Mouse (Mus musculus): Measurements from ENCODE around the gene Lcor.

Lcor gene

DNA sequence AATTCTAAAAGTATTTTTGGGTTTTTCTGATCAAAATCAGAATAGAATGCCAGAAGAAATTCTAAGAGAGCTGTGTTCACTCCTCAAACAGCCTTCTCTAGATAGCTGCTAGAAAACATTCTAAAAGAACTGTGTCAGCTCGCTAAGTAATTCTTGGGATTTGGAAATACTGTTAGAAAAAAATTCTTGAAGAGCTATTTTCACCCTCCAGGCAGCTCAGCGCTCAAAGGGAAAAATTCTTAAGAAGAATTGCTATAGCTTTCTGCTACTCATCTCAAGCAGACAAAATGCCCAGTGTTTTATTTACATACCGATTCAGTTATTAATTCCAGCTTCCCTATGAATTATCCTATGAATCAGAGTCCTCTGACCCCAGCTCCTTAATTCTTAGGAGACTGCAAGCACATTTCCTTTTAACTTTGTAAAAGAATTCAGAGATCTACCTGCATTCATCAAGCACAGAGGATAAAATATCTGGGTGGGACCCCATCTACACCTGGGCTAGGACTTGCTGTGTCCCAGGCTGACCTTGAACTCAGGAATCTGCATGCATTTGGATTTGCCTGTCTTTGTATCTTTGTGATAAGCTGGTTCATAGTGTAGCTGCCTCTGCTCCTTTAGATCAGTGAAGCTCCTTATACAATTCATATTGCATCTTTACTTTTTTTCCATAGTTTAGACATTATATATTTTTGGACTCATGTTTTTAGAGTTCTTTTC lies 5.7 kb upstream of the Lcor start:
- DNase-seq = no peak

DNA sequence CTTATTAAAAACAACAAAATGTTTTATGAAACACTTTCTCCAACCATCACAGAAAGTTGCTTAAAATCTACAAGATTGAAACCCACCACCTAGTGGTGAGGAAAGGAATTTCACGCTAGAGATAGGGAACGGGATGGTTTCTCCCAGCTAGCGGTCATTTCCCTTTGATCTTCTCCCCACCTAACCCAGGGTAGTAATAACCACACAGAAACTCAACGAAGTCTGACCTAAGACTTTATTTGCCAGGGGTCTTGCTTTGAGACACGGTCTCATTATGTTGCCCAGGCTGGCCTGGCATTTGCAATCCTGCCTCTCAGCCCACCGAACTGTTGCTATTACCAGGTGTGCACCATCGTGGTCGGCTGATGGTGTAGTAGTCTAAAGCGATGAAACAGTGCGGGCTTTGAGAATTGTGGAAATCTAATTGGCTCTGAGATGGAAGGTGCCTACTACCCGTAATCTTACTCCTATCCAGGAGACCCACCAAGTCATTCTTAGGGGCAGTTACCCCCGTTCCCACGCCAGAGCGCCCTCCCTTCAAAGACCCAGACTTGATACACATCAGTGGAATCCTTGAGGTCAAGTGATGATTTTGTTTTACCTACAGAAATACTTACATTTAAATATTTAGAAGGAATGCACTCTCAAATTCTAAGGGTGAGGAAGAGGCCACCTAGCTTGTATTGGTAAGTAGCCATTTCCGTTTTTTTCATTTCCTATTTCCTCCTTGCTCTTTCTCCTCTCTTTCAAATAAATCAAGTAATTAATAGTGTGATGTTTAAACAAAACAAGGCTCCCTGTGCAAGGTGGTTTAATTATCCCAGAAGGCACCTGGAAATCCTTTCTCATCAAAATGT lies 1.2 kb upstream of the Lcor start:
- DNase-seq = peak; percentile 43

DNA sequence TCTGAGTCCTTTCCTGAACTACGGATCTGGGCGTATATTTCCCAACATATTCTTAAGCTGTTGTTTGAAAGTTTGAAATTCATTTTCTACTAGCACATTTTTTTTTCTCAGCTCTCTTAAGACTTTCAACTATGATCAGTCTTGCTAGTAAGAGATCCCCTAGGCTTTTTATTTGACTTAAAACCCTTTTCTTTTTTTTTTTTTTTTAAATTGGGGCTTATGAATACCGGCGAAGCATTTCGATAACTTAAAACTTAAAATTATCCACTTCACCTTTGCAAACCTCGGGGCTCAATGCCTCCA lies 599 bp upstream of the Lcor start:
- no peak for DNase-seq

DNA sequence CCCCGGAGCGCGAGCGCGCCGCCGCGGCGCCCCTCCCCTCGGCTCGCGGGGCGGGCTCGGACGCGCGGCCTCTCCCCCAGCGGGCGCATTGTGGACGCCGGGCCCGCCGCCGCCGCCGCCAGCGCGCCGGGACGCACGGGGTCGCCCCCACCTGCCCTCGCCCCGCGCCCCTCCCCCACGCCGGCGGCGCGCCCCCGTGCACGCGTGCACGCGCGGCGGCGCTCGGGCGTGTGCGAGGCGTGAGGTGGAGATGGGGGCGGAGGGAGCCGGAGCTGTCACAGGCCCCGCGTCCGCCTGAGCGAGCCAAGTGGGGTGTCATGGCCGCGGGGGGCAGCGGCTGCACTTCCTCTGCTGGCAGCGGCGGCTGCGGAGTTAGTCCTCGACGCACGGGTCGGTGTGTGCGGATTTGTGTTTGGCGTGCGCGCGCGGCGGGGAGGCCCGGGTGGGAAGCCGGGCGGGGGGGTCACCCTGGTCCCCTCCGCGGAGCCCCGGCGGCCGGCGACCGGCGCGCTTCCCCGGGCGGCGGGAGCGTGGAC lies 540 bp downstream of the Lcor start:
- DNase-seq = peak; percentile 81

DNA sequence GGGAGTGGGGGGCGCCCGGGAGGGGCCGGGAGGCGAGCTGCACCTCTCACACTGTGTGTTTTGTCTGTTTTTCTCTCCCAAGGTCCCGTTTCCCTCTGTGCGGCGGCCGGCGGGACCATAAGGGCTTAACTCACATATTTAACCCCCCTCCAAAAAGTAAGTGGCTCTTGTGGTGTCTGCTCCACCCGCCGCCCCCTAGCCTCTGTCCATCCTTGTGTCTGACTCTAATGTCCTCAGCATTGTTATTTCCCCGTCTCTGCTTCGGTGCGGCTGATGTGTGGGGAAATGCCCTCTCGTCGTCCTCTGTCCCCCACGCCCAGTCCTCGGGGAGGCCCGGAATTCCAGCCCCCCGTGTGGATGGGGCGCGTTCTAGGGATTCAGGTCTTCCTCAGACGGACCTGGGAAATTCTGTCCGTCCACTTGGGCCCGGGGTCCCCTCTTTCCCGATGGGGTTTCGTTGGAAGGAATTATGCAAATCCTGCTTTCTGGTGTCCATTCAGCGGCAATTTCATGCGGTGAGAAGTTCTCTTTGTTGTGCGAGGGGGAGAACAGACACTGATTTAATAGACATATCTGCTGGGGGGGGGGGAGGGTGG lies 1.1 kb downstream of the Lcor start:
- no peak for DNase-seq

DNA sequence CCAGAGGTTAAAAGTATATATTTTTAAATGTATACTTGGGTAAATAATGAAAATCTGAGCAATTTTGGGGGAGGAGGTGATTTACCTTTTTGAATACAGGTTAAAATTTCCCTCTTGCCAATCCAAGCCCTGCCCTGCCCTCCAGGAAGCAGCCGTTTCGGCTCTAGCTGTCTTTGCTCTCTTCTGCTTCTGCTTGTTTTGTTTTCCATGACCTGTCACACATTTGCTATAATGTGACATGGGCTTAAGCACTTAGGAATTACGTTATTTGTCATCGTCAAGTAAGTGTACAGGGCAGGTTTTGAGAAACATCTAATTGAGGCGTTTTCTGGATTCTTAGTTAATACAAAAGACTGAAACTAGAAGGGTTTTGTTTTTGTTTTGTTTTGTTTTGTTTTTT lies 1.9 kb downstream of the Lcor start:
- DNase-seq = no peak

DNA sequence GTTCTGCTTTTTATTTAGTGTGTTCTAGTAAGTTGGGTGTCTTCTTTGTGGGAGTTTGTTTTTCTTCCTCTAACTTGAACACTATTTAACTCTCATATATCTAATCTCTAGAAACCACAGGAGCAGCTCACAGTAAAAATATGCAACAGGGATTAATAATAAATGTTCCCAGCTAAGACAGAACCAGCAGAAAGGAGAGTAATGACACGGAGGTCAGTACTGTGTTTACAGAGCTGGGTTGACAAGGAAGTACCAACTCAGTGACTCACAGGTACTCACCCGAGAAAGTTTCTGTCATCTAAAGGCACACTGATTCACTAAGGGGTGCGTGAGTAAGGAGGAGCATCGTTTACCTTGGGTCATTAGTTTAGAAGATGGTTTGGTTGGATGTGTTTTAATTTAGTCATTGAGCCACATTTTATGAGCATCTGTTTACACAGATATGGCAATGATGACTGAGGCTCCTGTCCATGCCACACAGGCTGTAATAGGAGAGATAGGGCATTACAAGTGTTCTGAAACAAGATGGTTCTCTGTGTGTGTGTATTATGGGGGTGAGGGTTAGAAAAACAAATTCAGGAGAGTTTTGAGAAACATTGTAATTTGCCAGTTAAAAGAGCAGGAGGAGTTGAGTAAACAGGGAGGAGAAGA lies 13.1 kb downstream of the Lcor start:
- DNase-seq = no peak

DNA sequence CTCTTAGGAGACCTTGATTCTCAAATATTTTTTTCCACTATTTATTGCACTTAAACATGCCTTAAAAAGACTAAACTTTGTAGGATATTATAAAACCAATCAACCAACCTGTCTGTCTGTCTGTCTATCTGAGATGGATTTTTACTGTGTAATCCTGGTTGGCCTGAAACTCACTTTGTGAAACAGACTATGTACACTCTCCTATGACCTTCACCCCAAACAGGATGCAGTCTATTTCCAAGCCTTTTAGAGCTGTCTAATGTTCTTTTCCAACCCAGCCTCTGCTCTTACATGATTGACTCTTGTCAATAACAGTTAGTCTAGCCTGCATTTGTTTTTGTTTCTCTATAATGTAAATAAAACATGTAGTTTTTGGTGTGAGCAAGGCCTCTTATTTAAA lies 13.6 kb downstream of the Lcor start:
- DNase-seq = no peak

DNA sequence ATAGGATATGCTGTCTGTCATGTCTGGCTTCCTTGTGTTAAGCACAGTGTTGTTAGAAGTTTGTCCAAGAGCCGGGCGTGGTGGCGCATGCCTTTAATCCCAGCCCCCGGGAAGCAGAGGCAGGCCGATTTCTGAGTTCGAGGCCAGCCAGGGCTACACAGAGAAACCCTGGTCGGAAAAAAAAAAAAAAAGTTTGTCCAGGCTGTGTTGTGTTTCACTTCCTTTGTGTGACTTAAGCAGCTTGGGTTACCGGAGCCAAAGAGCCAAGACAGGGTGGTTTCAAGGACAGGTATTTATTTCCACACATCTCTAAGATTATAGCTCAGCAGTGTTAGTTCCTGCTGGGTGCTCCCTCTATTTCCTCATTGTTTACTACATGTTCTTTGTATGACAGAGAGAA lies 25.4 kb downstream of the Lcor start:
- no peak for DNase-seq

DNA sequence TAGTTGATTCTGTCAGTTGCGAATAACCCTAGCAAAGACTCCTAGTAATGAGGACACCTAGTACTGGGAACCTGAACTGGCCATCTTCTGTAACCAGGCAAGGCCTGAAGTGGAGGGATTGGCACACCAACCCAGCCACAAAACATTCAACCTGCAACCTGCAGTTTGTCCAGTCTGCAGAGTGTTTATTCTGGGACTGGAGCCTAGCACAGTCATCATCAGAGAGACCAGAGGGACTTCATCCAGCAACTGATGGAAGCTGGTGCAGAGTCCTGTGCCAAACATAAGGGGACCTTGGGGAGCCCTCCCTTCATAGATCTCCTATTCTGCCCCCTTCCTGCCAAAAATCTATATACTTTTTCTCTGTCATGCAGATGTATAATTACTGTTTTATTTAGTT lies 32.4 kb downstream of the Lcor start:
- DNase-seq = no peak

DNA sequence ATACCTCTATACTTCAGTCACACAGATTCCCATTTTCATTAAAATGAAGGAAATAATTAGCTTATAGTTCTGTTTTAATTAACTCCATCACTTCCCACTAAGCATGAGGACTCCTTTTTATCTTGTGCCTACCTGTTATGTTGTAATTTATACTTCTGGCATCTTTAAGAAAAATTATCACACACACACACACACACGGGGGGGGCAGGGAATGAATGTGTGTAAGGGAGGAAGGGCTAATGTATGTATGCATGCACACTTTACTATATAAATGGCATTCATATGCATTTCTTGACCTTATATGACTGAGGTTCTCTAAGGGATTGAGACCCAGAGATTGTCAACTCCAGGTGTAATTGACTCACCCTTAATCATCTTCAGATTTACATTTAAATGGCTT lies 33.1 kb downstream of the Lcor start:
- no peak for DNase-seq

DNA sequence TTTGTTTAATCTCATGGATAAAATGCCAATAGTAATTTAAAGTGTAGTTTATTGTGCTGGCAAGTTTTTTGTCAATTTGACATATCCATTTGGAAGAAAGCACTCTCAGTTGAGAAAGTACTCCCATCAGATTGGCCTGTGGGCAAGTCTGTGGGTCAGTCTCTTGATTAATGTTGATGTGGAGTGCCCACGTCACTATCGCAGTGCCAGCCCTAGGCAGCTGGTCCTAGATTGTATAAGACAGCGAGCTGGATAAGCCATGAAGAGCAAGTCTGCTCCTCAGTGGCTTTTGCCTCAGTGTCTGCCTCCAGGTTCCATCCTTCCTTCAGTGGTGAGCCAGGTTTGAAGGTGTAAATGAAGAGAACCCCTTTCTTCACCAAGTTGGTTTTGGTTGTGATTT lies 34.6 kb downstream of the Lcor start:
- DNase-seq = no peak

DNA sequence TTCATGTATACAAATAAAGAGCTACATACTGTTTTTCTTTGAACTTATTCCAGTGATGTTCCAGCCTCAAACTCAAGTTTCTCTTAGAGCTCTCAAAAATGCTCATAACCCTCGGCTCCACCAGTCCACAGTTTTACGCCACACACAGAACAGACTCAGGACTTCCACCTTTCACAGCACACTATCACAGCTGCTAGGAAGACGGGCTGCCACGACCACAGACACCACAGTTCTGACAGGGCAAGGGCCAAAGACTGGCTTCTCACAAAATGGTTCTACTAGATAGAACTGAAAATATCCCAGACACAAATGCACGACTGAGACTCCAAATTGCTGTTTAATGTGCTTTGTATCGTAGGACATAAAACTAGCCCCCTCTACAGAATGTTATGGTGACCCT lies 36.7 kb downstream of the Lcor start:
- DNase-seq = no peak

DNA sequence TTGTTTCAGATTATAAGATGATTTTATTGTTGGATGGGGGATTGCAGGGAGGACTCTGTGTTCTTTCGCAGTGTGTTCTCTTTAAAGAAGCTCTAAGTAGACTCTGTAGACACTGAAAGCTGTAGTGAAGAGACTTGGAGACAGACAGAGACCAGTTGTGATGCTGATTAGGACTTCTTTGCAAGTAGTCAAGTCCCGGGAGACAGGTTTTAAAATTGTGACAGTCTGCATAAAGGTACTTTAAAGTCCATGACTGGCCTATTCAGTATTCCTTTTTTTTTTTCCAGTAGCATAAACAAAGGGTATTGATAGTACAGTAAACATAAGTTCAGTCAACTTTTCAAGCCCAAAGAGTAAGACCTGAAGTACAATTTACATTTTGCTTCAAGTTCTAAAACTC lies 39.8 kb downstream of the Lcor start:
- no peak for DNase-seq

DNA sequence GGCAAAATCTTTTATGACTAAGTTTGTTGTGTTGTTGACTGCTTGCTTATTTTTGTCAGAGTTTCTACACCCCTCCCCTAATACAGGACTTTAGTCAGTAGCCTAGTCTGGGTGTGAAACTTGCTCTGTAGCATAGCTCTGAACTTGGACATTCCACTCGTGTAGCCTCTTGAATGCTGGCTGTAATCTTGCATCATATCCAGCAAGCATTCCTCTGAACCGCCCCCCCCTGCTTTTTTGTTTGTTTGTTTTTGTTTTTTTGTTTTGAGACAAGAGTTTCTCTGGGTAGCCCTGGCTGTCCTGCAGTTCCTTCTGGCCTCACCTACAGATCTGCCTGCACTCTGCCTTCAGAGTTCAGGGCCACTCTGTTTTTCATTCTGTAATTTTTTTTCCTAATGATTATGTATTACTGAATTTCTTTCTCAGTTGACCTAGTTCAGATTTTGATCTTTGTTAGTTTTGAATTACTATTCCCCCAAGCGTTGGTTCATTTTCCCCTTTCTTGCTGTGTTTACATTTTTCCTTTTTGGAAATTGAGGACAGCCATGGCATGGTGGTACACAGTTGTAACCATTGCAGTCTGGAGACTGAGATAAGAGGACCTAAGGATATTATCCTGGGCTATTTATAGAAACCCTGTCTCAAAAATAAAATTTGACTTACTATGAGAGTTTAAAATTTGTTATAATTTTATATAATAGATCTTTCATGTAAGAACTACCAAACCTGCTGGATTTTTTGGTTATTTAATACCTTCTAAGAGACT lies 41.5 kb downstream of the Lcor start:
- no peak for DNase-seq

DNA sequence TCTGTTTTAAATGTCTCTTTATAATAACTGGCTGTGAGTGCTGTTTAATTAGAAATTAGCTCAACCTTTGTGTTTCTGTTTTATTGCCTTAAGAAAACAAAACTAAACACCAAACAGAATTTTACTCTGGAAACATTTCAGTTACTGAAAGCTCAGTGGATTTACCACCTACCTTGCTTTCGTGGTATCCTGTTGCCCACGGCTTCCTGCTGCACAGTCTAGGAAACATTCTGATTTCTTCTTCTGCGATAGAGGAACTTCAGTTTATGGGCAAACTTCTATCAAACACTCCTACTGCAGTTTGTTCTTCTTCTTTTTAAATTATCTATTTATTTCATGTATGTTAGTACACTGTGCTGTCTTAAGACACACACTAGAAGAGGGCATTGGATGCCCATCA lies 46.7 kb downstream of the Lcor start:
- DNase-seq = no peak

DNA sequence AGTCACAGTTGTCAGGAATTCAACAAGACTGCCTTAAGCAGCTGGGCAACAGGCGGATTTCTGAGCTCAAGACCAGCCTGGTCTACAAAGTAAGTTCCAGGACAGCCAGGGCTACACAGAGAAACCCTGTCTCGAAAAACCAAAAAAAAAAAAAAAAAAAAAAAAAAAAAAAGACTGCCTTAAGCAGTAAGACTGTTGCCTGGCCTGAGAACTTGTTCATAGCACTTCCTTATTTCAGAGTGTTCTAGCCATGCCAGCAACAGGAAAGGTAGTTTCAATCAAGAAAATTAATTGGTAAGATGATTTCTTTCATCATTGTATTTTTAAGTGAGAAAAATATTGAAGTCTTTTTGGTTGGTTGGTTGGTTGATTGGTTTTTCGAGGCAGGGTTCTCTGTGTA lies 51.6 kb downstream of the Lcor start:
- no peak for DNase-seq

DNA sequence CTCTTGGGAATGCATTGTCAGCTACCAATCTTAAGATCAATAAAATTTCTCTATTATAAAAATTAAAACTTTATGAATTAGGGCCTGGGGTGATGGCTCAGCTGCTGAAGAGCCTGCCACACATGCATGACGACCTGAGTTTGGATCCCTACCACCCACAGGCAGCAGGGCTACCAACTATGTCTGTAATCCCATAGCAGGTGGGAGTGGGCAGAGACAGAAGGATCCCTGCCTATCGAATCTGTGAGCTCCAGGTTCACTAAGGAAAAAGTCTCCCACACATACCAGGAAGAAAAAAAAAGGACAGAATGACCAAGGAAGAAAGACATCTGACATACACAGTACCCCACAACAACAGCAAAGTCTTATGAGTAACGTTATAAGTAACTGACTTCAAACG lies 74.5 kb downstream of the Lcor start:
- no peak for DNase-seq

DNA sequence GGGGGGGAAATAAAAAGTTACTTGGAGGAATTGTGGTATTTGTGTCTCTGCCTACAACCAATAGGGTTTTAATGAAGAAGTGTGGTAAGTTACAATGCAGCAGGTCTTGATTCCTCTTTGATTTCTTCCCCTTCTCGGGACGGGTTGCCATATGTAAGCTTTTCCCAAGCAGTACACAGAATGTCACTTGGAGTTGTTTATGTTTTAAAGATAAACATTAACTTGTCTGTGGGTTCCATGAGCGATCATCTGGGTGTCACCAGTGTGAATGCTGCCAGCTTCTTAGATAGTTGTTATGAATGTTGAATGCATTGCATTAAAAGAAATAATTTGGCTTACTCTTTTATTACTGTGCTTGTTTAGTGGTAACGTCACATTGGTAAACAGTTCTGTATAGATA lies 75.1 kb downstream of the Lcor start:
- no peak for DNase-seq

DNA sequence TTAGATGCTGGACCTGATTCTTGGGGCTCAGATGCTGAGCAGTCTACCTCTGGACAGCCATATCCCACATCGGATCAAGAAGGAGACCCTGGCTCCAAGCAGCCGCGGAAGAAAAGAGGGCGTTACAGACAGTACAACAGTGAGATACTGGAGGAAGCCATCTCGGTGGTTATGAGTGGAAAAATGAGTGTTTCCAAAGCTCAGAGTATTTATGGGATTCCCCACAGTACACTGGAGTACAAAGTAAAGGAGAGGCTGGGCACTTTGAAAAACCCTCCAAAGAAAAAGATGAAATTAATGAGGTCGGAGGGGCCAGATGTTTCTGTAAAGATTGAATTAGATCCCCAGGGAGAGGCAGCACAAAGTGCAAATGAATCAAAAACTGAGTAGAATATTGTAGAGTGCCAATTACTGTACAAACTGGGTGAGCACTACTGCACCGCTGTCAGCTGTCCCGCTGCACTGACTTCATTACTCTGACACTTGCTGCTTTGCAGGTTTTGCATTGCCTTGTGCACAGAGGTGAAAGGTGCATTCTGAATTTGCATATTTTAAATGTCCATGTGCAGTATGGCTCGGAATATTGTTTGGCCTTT lies 76.6 kb downstream of the Lcor start:
- DNase-seq = no peak

DNA sequence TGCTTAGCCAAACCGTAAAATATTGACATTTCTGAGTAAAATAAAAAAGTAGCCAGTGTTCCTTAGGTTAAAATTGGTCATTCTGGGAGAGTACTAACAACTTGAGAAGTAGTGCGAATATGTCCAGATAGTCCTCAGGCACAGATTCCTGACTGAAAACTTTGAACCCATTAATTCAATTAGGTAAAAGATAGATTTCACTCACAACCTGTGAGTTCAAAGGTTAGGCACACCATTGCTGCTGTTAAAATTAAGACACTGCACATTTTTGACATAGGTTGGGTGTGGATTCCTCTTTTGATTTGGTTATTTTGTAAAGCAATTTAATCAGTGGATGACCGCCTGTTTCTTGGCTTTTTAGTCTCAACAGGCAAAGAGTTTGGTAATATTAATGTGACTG lies 78.4 kb downstream of the Lcor start:
- DNase-seq = no peak

DNA sequence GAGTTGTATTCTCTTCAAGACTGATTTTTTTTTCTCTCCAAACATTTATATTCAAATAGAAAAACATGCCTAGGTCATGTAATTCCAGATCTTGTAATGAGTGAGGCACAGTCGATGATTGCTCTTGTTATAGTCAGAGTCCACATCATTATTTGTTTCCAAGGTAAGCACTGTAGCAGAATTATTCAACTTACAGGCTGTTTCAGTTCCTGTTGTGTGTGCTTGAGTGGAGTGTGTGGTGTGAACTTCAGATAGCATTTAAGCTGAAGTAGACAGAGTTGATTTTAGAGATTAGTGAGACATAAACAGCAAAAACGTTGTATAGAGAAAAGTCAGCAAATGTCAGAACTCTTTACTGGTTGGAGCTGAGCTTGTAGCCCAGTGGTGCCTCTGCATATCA lies 86.4 kb downstream of the Lcor start:
- no peak for DNase-seq
